Mouse (Mus musculus): ENCODE measurements around the gene Cyren.

Cyren gene

GRCm38 (mm10) chr6:34865711-34866593, 11.9 kb downstream of the Cyren start:
- no peak for DNase-seq

GRCm38 (mm10) chr6:34865213-34865612, 12.6 kb downstream of the Cyren start:
- DNase-seq, result no peak

GRCm38 (mm10) chr6:34863786-34864514, 13.9 kb downstream of the Cyren start:
- no peak for DNase-seq

- no peak for DNase-seq
Observed at GRCm38 (mm10) chr6:34862791-34863403, 15.0 kb downstream of the Cyren start, which contains the start of gene Tmem140. Gene Tmem140 (plus strand): TSS chr6:34863146.

GRCm38 (mm10) chr6:34862381-34862780, 15.5 kb downstream of the Cyren start:
- DNase-seq, result no peak

- DNase-seq, result no peak
Observed at GRCm38 (mm10) chr6:34861546-34862053, 16.3 kb downstream of the Cyren start.

GRCm38 (mm10) chr6:34832352-34832751, 45.5 kb downstream of the Cyren start:
- DNase-seq, result no peak

- no peak for DNase-seq
Observed at GRCm38 (mm10) chr6:34824406-34824805, 53.5 kb downstream of the Cyren start.

Data from cerebellum, postnatal 14 days (tissue).